Mouse (Mus musculus) heart, embryonic 14.5 days (tissue): Measurements from ENCODE around the gene Antxr2. TPM values are rescaled to one million over a fixed set of nuclear protein-coding genes. Genes with fewer than 3 reads are reported as not detected.

Experiments used
- ATAC-seq: fragments of 200-750 bp; cut with Nextera tagmentation; 2 replicates; pipeline ENCODE4 v1.8.0; 2017; ENCODE audit warnings: low read depth, moderate TSS enrichment; ENCODE audit not compliant: insufficient number of reproducible peaks, insufficient read depth, low FRiP score
- H3K27ac ChIP-seq, 2 experiments: fragments of 200-500 bp in 1 of 2; fragments of 300-500 bp in 1 of 2; sonication (generic) in 1 of 2; replicated peaks in 1 of 2; 2 replicates each; pipeline ENCODE4 v1.5.1; 2012 to 2014; ENCODE audit warnings: low read depth in 2 of 2, low read length in 2 of 2, control low read depth in 1 of 2, mild to moderate bottlenecking in 1 of 2, mixed read lengths in 1 of 2; ENCODE audit not compliant: control insufficient read depth in 1 of 2, insufficient read depth in 1 of 2
- H3K27me3 ChIP-seq: fragments of 300-500 bp; sonication (generic); 2 replicates; pipeline ENCODE4 v1.6.1; 2014; ENCODE audit warnings: mild to moderate bottlenecking, low read length, control low read depth; ENCODE audit not compliant: control insufficient read depth, insufficient read depth
- H3K36me3 ChIP-seq: fragments of 300-500 bp; sonication (generic); 2 replicates; pipeline ENCODE4 v1.6.1; 2014; ENCODE audit warnings: mild to moderate bottlenecking, control low read depth, low read length, mixed read lengths; ENCODE audit not compliant: control insufficient read depth, insufficient read depth
- H3K4me1 ChIP-seq, 2 experiments: fragments of 200-500 bp in 1 of 2; fragments of 300-500 bp in 1 of 2; sonication (generic) in 1 of 2; 2 replicates each; pipeline ENCODE4 v1.6.1; 2012 to 2014; ENCODE audit warnings: low read length in 2 of 2, control low read depth in 1 of 2, mixed read lengths in 1 of 2; ENCODE audit not compliant: control insufficient read depth in 2 of 2, insufficient read depth in 2 of 2
- H3K4me2 ChIP-seq: fragments of 300-500 bp; sonication (generic); 2 replicates; pipeline ENCODE4 v1.6.1; 2014; ENCODE audit warnings: mild to moderate bottlenecking, low read length
- H3K4me3 ChIP-seq, 2 experiments: fragments of 200-500 bp in 1 of 2; fragments of 300-500 bp in 1 of 2; sonication (generic) in 1 of 2; 2 replicates each; pipeline ENCODE4 v1.5.1; 2012 to 2014; ENCODE audit warnings: low read length in 2 of 2, mild to moderate bottlenecking in 2 of 2, control low read depth in 1 of 2, low read depth in 1 of 2, moderate library complexity in 1 of 2; ENCODE audit not compliant: control insufficient read depth in 1 of 2, insufficient read depth in 1 of 2
- H3K9ac ChIP-seq: fragments of 300-500 bp; sonication (generic); 2 replicates; pipeline ENCODE4 v1.6.1; 2014; ENCODE audit warnings: mild to moderate bottlenecking, low read length
- H3K9me3 ChIP-seq: fragments of 300-500 bp; sonication (generic); 2 replicates; pipeline ENCODE4 v1.6.1; 2016; ENCODE audit warnings: low read length, control low read depth; ENCODE audit not compliant: control insufficient read depth
- WGBS: fragments of 180-500 bp; shearing (Covaris S2); extraction: QIAGEN DNeasy Blood & Tissue Kit; methylation state at CpG from one replicate; pipeline ENCODE4 v1.1.7; 2014; 5-methylcytosine and 5-hydroxymethylcytosine counted together
- polyA plus RNA-seq: library from polyadenylated mRNA; unstranded; fragments of >200 nt; fragmentation: Nextera tagmentation; extraction: Ambion mirVana; gene quantifications from 2 replicates; pipeline ENCODE4 v1.2.1, GENCODE M21; 2014

The Antxr2 gene
- polyA plus RNA-seq, 1 experiment from 2014 or later, result 68.2 TPM

- 36% methylated on average over 4 of the region's 4 CpGs for WGBS
- H3K27me3 ChIP-seq, result no peaks in the 10 kb centered on the region
- 0 out of 2 replicates have a peak overlapping the region, but pooled peaks have one; percentile 0 for H3K9ac ChIP-seq
- ATAC-seq, result peak; percentile 79
- peaks cover 0 to 6% of the 10 kb centered on the region in 2 experiments; a peak in 1 of 4 replicates for H3K4me1 ChIP-seq
- H3K9me3 ChIP-seq, result peaks cover 3% of the 10 kb centered on the region; the same call in 1 of the 2 replicates
- H3K4me2 ChIP-seq, result no peak overlapping the region
- H3K4me3 ChIP-seq, result no peak overlapping the region
- H3K36me3 ChIP-seq, result 0 out of 2 replicates have a peak, but pooled peaks cover 5% of the 10 kb centered on the region
- peak overlapping the region; percentile 88 to 92 for H3K27ac ChIP-seq
These were observed 44.1 kb downstream of the Antxr2 start for GRCm38 (mm10) chr5:97986656-97987294.

DNA sequence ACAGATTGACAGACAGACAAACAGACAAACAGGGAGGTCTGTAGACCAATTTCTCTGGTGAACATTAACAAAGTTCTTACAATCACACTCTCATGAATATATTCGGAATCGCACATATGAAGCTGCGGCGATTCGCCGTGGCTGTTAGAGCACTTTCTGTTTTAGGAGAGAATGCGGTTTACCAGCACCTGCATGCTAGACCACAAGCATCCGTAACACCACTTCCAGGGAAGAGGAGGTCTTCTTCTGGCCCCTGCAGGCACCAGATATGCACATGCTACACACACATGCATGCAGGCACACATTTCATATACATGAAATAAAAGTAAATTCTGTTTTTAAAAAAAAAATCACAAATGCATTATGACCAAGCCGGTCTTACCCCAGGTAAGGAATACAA, 47.5 kb downstream of the Antxr2 start:
- no peak overlapping the region for H3K9ac ChIP-seq
- H3K27ac ChIP-seq, result no peak overlapping the region
- H3K36me3 ChIP-seq, result 0 out of 2 replicates have a peak, but pooled peaks cover 5% of the 10 kb centered on the region
- H3K4me1 ChIP-seq, result peaks cover 9 to 29% of the 10 kb centered on the region in 2 experiments
- WGBS, result 96% methylated on average over 9 of the region's 9 CpGs
- H3K9me3 ChIP-seq, result peaks cover 3% of the 10 kb centered on the region; the same call in 1 of the 2 replicates
- no peak overlapping the region for H3K4me2 ChIP-seq
- no peaks in the 10 kb centered on the region for H3K27me3 ChIP-seq
- H3K4me3 ChIP-seq, result no peak overlapping the region
- no peak for ATAC-seq

DNA sequence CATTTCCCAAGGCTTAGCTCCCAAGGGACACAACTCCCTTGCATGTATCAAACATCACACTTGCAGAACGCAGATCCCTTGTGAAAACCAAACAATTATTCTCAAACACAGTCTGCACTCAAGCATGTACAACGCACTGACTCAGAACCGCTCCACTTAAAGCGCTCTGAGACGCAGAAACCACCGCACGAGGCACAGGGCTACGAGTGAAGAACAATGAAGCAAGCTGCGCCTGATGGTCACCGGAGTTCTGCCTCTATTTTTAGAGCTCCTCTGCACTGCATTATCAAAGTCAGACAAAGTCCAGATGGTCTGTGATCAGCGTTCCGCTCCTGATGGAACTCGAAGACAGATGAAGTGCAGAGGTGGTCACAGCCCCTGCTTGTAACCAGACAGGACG, 50.4 kb downstream of the Antxr2 start:
- peak overlapping the region; percentile 8 to 16; a peak in 1 of 4 replicates for H3K4me3 ChIP-seq

GRCm38 (mm10) chr5:97973293-97973692, 57.5 kb downstream of the Antxr2 start:
- H3K36me3 ChIP-seq, result peaks cover 60% of the 10 kb centered on the region
- WGBS, result 76% methylated on average over 1 of the region's 1 CpGs

More for the DNA sequence above, 50.4 kb downstream of the Antxr2 start:
- Histone ChIP-seq H3K4me2 (peak overlapping the region; percentile 64), H3K36me3 (peaks cover 10% of the 10 kb centered on the region; the same call in 1 of the 2 replicates), H3K27ac (peak overlapping the region; percentile 98 to 100), H3K27me3 (no peaks in the 10 kb centered on the region), H3K4me1 (peaks cover 9 to 29% of the 10 kb centered on the region in 2 experiments), H3K9me3 (no peaks in the 10 kb centered on the region), H3K9ac (peak overlapping the region; percentile 72)
- WGBS, result 6% methylated on average over 14 of the region's 14 CpGs
- peak; percentile 89 for ATAC-seq

GRCm38 (mm10) chr5:97972029-97972428, 58.8 kb downstream of the Antxr2 start:
- Histone ChIP-seq H3K4me2 (no peak overlapping the region), H3K27ac (no peak overlapping the region), H3K4me3 (no peak overlapping the region), H3K9ac (no peak overlapping the region), H3K9me3 (no peaks in the 10 kb centered on the region), H3K4me1 (no peaks in the 10 kb centered on the region), H3K36me3 (peaks cover 59% of the 10 kb centered on the region), H3K27me3 (no peaks in the 10 kb centered on the region)
- 88% methylated on average over 4 of the region's 4 CpGs for WGBS
- no peak for ATAC-seq

More at GRCm38 (mm10) chr5:97973293-97973692, 57.5 kb downstream of the Antxr2 start:
- Histone ChIP-seq H3K4me3 (no peak overlapping the region), H3K9me3 (no peaks in the 10 kb centered on the region), H3K4me1 (no peaks in the 10 kb centered on the region; a peak in 1 of 4 replicates), H3K9ac (no peak overlapping the region), H3K27ac (no peak overlapping the region), H3K4me2 (no peak overlapping the region), H3K27me3 (no peaks in the 10 kb centered on the region)
- no peak for ATAC-seq

- no peaks in the 10 kb centered on the region for H3K27me3 ChIP-seq
- H3K4me3 ChIP-seq, result no peak overlapping the region
- H3K9me3 ChIP-seq, result no peaks in the 10 kb centered on the region
- ATAC-seq, result no peak
- H3K4me1 ChIP-seq, result no peaks in the 10 kb centered on the region
- H3K9ac ChIP-seq, result no peak overlapping the region
- no peak overlapping the region for H3K27ac ChIP-seq
- no peak overlapping the region for H3K4me2 ChIP-seq
- H3K36me3 ChIP-seq, result peaks cover 59% of the 10 kb centered on the region
- WGBS, result 53% methylated on average over 3 of the region's 3 CpGs
These were observed 59.6 kb downstream of the Antxr2 start for GRCm38 (mm10) chr5:97971236-97971635.

- H3K9ac ChIP-seq, result no peak overlapping the region
- no peak overlapping the region for H3K4me3 ChIP-seq
- H3K27me3 ChIP-seq, result no peaks in the 10 kb centered on the region
- no peak overlapping the region for H3K4me2 ChIP-seq
- ATAC-seq, result no peak
- H3K36me3 ChIP-seq, result peaks cover 66% of the 10 kb centered on the region
- 86% methylated on average over 5 of the region's 5 CpGs for WGBS
- H3K27ac ChIP-seq, result no peak overlapping the region
- no peaks in the 10 kb centered on the region for H3K4me1 ChIP-seq
- no peaks in the 10 kb centered on the region for H3K9me3 ChIP-seq
These were observed 63.8 kb downstream of the Antxr2 start for GRCm38 (mm10) chr5:97967044-97967443.
